Mouse (Mus musculus): ENCODE data around the gene Cdc34. TPM values are rescaled to one million over a fixed set of nuclear protein-coding genes. Genes with fewer than 3 reads are reported as not detected.

The Cdc34 gene
- polyA plus RNA-seq, 1 experiment, result 72.0 TPM

DNA sequence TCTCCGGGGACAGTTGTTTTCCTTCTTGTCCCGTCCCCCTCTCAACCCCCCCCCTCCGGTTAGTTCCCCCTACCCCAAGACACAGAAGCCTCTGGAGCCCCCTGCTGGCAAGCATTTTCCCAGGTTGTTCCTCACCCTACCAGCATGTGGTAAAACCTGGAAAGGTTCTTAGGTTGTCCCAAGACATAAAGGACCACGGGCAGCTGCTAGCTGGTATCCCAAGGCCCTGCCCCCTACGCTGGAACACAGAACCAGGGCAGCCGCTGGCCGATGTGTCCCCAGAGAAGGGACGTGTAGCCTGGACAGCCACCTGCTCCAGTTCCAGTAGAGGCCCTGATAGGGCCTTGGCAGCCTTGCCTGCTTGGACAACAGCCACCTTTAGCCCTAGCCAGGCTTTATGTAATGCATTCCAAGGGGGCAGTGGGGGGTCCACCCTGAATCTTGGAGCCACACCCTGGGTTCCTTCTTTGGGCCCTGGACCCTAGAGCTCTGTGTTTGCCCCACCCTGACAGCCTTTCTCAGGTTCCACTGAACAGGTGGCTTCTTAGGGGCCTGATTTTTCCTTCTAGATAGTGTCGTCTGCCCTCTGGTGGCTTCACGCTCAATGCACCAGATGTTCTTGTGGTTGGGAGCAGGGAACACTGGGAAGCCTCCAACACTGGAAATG lies 1.1 kb downstream of the Cdc34 start:
- H3K27me3 ChIP-seq (ENCODE audit: control insufficient read depth), result peaks cover 5% of the 10 kb centered on the region
- peaks cover 50% of the 10 kb centered on the region for H3K36me3 ChIP-seq (ENCODE audit: control insufficient read depth)
- TF ChIP-seq GATA1 (IDR thresholded peaks at IDR 0.05; ENCODE audit: low read length) (no peak), TAL1 (IDR thresholded peaks at IDR 0.05; ENCODE audit: low read length) (no peak)
- no peaks in the 10 kb centered on the region for H3K9me3 ChIP-seq (ENCODE audit: control insufficient read depth, low read length)
- H3K4me3 ChIP-seq (replicated peaks), result peak overlapping the region; percentile 88
- H3K4me1 ChIP-seq (ENCODE audit: control insufficient read depth), result peaks cover 57% of the 10 kb centered on the region

DNA sequence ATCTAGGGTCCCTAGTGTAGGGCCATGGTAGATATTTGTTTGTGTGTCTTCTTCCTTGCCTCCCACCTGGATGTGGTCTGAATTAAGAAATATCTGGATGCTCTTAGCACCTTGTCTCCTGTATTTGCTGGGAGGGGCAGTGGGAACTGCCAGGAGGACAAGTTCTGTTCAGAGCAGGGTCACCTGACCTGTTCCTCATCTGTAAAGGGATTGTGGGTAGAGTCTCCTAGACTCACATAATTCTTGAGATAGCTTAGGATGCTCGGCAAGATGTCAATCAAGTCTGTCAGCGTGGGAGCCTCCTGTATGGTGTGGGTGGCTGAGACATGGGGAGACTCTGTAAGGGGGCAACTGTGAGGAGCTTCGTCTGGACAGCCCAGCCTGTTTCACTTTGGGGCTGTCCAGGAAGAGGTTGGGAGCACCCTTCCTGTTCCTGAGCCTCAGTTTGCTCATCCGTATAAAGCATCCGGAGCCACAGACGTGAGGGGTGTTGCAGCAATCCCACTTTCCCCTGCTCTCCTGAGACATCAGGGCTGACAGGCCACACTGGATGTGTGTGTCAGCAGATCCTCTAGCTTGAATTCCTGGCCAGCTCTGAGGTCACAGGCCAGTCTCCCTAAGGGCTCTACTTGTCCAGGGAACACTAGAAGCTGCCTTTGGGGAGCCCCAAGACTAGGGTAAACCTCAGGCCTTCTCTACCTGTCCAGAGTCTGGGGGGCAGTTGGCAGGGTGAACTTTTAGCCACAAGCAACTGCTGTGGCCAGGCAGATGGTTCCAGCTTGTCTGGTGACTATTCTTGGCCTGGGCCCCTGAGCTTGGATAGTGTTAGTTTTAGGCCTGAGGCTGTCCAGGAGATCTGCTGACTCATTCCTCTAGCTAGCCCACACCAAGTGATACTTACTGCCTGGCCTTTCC lies 2.0 kb downstream of the Cdc34 start:
- no peaks in the 10 kb centered on the region for H3K9me3 ChIP-seq (ENCODE audit: control insufficient read depth, low read length)
- peak overlapping the region; percentile 88 for H3K4me3 ChIP-seq (replicated peaks)
- H3K36me3 ChIP-seq (ENCODE audit: control insufficient read depth), result peaks cover 59% of the 10 kb centered on the region
- TF ChIP-seq GATA1 (IDR thresholded peaks at IDR 0.05; ENCODE audit: low read length) (no peak), TAL1 (IDR thresholded peaks at IDR 0.05; ENCODE audit: low read length) (no peak)
- H3K27me3 ChIP-seq (ENCODE audit: control insufficient read depth), result no peaks in the 10 kb centered on the region; the same call in 1 of the 2 replicates
- H3K4me1 ChIP-seq (ENCODE audit: control insufficient read depth), result peaks cover 57% of the 10 kb centered on the region

DNA sequence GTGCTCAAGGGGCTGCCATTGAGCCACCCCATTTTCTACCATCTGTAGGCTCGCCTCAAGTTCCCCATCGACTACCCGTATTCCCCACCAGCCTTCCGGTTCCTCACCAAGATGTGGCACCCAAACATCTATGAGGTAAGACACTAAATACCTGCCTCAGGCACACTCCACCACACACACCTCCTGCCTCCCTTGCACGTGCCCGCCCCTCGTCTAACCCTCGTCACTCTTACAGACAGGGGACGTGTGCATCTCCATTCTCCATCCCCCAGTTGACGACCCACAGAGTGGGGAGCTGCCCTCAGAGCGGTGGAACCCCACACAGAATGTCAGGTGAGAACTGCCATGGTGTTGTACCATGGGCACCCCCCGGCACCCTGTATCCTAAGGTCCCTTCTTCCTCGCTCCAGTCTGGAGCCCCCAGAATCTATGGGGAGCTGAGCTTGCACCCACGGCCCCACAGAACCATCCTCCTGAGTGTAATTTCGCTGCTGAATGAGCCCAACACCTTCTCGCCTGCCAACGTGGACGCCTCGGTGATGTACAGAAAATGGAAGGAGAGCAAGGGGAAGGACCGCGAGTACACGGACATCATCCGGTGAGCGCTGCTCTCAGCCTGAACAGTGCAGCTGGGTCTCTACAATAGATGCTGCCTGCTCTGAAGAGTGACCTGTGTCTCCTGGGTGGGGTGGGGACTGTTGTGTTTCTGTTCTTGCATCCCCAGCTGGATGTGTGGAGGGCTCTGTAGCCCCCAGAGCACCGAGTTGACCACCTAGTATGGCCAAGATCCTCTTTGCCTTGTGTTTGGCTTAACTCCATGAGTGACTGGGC lies 3.0 kb downstream of the Cdc34 start:
- Histone ChIP-seq H3K9me3 (ENCODE audit: control insufficient read depth, low read length) (no peaks in the 10 kb centered on the region), H3K4me1 (ENCODE audit: control insufficient read depth) (peaks cover 53% of the 10 kb centered on the region), H3K27me3 (ENCODE audit: control insufficient read depth) (no peaks in the 10 kb centered on the region), H3K36me3 (ENCODE audit: control insufficient read depth) (peaks cover 69% of the 10 kb centered on the region), H3K4me3 (replicated peaks) (peak overlapping the region; percentile 88)
- TF ChIP-seq TAL1 (IDR thresholded peaks at IDR 0.05; ENCODE audit: low read length), result no peak
- no peak for TF ChIP-seq GATA1 (IDR thresholded peaks at IDR 0.05; ENCODE audit: low read length)

DNA sequence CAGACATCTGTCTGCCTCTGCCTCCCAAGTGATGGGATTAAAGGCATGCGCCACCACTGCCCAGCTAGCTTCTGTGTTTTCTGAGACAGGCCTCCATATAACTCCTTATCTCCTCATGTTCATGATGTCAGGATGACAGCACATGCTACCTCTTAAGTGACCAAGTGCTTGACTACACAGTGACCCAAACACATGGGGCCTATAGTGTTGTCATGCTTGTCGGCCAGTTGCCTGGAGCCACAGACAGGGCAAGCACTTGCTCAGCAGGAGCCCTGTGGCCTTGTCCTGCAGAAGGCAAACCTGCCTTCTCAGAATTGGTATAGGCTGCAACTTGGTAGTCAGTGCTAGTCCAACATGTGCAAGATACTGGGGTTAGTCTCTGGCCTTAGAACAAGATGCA lies 4.2 kb downstream of the Cdc34 start:
- Histone ChIP-seq H3K4me1 (ENCODE audit: control insufficient read depth) (peaks cover 40% of the 10 kb centered on the region), H3K27me3 (ENCODE audit: control insufficient read depth) (no peaks in the 10 kb centered on the region), H3K9me3 (ENCODE audit: control insufficient read depth, low read length) (no peaks in the 10 kb centered on the region), H3K4me3 (replicated peaks) (no peak overlapping the region), H3K36me3 (ENCODE audit: control insufficient read depth) (peaks cover 71% of the 10 kb centered on the region)
- TF ChIP-seq GATA1 (IDR thresholded peaks at IDR 0.05; ENCODE audit: low read length) (no peak), TAL1 (IDR thresholded peaks at IDR 0.05; ENCODE audit: low read length) (no peak)

DNA sequence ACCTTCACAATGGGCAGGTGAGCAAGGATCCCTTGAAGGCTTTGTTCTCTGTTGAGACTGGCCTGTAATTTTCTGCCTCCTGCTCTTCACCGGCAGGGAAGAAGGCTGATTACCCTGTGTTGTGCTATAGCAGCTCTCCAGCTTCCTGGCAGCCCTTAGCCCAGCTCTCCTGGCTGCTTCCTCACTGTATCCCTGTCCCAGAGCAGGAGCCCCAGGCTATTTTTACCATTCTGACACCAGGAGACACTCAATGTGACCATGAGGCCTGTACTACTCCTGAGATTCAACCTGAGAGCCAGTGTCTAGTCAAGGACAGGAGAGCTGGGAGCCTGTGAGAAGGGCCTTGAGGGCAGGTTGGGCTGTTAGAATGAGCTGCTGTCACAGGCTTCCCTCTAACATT lies 4.7 kb downstream of the Cdc34 start:
- Histone ChIP-seq H3K36me3 (ENCODE audit: control insufficient read depth) (peaks cover 71% of the 10 kb centered on the region), H3K27me3 (ENCODE audit: control insufficient read depth) (no peaks in the 10 kb centered on the region), H3K4me1 (ENCODE audit: control insufficient read depth) (peaks cover 36% of the 10 kb centered on the region), H3K9me3 (ENCODE audit: control insufficient read depth, low read length) (no peaks in the 10 kb centered on the region), H3K4me3 (replicated peaks) (no peak overlapping the region)
- TF ChIP-seq TAL1 (IDR thresholded peaks at IDR 0.05; ENCODE audit: low read length) (no peak), GATA1 (IDR thresholded peaks at IDR 0.05; ENCODE audit: low read length) (no peak)

DNA sequence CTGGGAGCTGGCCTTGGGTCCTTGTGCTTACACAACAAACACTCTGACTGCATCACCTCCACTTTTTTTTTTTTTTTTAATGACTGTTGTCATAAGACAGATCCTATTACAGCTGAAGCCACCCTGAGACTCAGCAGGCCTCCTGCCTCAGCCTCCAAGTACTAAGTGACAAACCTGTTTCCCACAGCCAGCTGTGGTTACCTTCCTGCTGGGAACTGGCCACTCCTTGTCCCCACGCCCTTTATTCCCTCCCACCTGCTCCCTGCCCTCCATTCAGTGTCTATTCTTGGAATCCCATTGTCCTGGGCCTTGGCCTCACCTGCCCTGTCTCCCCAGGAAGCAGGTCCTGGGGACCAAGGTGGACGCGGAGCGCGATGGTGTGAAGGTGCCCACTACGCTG lies 5.5 kb downstream of the Cdc34 start:
- H3K27me3 ChIP-seq (ENCODE audit: control insufficient read depth), result no peaks in the 10 kb centered on the region
- H3K9me3 ChIP-seq (ENCODE audit: control insufficient read depth, low read length), result peaks cover 7% of the 10 kb centered on the region
- TF ChIP-seq GATA1 (IDR thresholded peaks at IDR 0.05; ENCODE audit: low read length) (no peak), TAL1 (IDR thresholded peaks at IDR 0.05; ENCODE audit: low read length) (no peak)
- H3K4me3 ChIP-seq (replicated peaks), result no peak overlapping the region
- H3K36me3 ChIP-seq (ENCODE audit: control insufficient read depth), result peaks cover 71% of the 10 kb centered on the region
- H3K4me1 ChIP-seq (ENCODE audit: control insufficient read depth), result peaks cover 34% of the 10 kb centered on the region

DNA sequence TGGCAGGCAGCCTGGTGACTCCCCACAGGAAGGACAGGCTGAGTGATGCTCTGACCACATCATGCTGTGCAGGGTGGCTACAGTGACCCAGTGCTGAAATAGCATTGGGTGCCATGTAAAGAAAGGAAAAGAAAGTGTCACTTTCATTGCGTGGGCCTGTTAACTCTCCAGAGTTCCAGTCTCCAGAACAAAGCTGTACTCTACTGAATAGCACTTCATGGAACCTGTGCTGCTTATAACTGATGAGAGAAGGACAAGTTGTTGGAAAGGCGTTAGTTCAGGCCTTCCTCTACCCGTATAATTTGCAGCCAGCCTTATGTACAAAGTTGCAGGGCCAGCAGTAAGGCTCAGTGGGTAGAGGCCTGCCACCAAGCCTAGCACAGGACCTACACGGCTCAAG lies 6.7 kb downstream of the Cdc34 start, which contains the start of gene Gzmm:
Gzmm (plus strand) TSS at position 301 of the 400 bp plus-strand sequence.
- Histone ChIP-seq H3K36me3 (ENCODE audit: control insufficient read depth) (peaks cover 64% of the 10 kb centered on the region), H3K27me3 (ENCODE audit: control insufficient read depth) (no peaks in the 10 kb centered on the region), H3K4me3 (replicated peaks) (no peak within 1 kb of the TSS), H3K4me1 (ENCODE audit: control insufficient read depth) (peaks cover 25% of the 10 kb centered on the region), H3K9me3 (ENCODE audit: control insufficient read depth, low read length) (peaks cover 8% of the 10 kb centered on the region)
- no peak for TF ChIP-seq TAL1 (IDR thresholded peaks at IDR 0.05; ENCODE audit: low read length)
- TF ChIP-seq GATA1 (IDR thresholded peaks at IDR 0.05; ENCODE audit: low read length), result no peak

DNA sequence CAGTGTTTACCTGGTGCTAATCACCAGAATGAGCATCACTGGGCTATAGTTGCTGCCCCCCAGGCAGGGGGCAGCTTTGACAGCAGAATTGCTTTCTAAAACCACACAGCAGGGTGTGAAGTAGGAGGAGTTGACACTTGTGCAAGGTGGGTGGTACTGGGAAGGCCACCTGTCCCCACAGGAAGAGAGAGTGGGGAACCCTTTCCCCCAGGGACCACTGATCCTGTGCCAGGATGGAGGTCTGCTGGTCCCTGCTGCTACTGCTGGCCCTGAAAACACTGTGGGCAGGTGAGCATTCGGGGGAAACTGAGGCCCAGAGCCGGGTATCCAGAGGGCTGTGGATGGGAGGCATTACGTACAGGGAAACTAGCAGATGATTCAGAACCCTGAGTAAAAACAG lies 7.2 kb downstream of the Cdc34 start:
- no peak overlapping the region for H3K4me3 ChIP-seq (replicated peaks)
- H3K4me1 ChIP-seq (ENCODE audit: control insufficient read depth), result peaks cover 20% of the 10 kb centered on the region
- H3K27me3 ChIP-seq (ENCODE audit: control insufficient read depth), result no peaks in the 10 kb centered on the region
- H3K9me3 ChIP-seq (ENCODE audit: control insufficient read depth, low read length), result peaks cover 8% of the 10 kb centered on the region
- no peak for TF ChIP-seq TAL1 (IDR thresholded peaks at IDR 0.05; ENCODE audit: low read length)
- peaks cover 60% of the 10 kb centered on the region for H3K36me3 ChIP-seq (ENCODE audit: control insufficient read depth)
